Mouse (Mus musculus) CH12.LX (cell line): ENCODE measurements around the gene Acsbg2.

Experiments used
- CTCF ChIP-seq, 2 experiments: IDR thresholded peaks in 1 of 2; conservative IDR thresholded peaks in 1 of 2; 2 replicates each; pipeline ENCODE4 v1.5.1; 2011 to 2012; ENCODE audit warnings: low read depth in 2 of 2, low read length in 2 of 2, improper control_type of control experiment in 1 of 2, inconsistent platforms in 1 of 2, mild to moderate bottlenecking in 1 of 2, moderate library complexity in 1 of 2
- MAZ ChIP-seq: IDR thresholded peaks from 2 replicates; pipeline ENCODE4 v1.6.1; 2012; ENCODE audit warnings: low read depth, mild to moderate bottlenecking, inconsistent platforms, low read length, improper control_type of control experiment, moderate library complexity
- POLR2A ChIP-seq: IDR thresholded peaks from 2 replicates; pipeline ENCODE4 v1.6.1; 2011; ENCODE audit warnings: low read depth, mild to moderate bottlenecking, improper control_type of control experiment, low read length
- USF2 ChIP-seq: conservative IDR thresholded peaks from 2 replicates; pipeline ENCODE4 v1.6.1; 2011; ENCODE audit warnings: low read depth, low read length, improper control_type of control experiment
- ZKSCAN1 ChIP-seq: IDR thresholded peaks from 2 replicates; pipeline ENCODE4 v1.6.1; 2012; ENCODE audit warnings: low read depth, inconsistent platforms, low read length, improper control_type of control experiment, borderline replicate concordance

DNA sequence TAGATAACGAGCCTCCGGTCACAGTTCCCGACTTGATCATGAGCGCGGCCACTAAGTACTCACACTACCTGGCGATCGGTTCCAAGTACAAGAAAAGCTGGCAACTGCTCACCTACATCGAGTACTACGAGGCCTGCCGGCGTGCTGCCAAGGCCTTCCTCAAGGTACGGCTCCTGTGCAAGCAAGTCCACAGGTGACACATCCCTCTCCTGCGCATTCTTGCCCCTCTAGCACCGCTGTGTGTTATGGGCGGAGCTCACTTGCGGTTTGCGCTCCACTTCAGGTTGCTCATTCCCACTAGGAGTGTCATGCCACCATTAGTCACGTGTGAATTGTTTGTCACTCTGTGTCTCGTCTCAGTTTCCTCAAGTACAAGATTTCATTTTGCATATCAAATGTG, 3.2 kb upstream of the Acsbg2 start:
- TF ChIP-seq MAZ (no peak), CTCF (conservative IDR thresholded peaks at IDR 0.05 in 1 of 2, IDR thresholded peaks at IDR 0.05 in 1 of 2; ENCODE audit: low read depth in 2 of 2, low read length in 2 of 2) (no peak), USF2 (no peak), ZKSCAN1 (no peak), POLR2A (no peak)
